Mouse (Mus musculus) liver, postnatal 0 days (tissue): Measurements from ENCODE around the gene Cab39l.

Experiments
- CTCF ChIP-seq: sonication (generic); IDR thresholded peaks from 2 replicates; pipeline ENCODE4 v1.5.1; 2016; ENCODE audit warnings: antibody characterized with exemption, low read depth
- EP300 ChIP-seq: IDR thresholded peaks from 2 replicates; pipeline ENCODE4 v1.6.1; 2016; ENCODE audit warnings: antibody characterized with exemption, low read depth, mild to moderate bottlenecking

GRCm38 (mm10) chr14:59485247-59485810, 44.6 kb downstream of the Cab39l start:
- no peak for TF ChIP-seq CTCF
- no peak for TF ChIP-seq EP300
